Mouse (Mus musculus): Measurements from ENCODE around the gene Lhpp.

- no peak for TF ChIP-seq CTCF (IDR thresholded peaks at IDR 0.05; ENCODE audit: low read depth)
- no peak for TF ChIP-seq EP300 (IDR thresholded peaks at IDR 0.05; ENCODE audit: low read depth)
Measured at GRCm38 (mm10) chr7:132600926-132601325, 9.5 kb upstream of the Lhpp start.
